Mouse (Mus musculus) liver, adult 2 months (tissue): ENCODE results near the gene Slco2b1. TPM values are rescaled to one million over a fixed set of nuclear protein-coding genes. Genes with fewer than 3 reads are reported as not detected.
"Not testable (repeated sequence)": the region's sequence is repeated elsewhere in the genome, so short reads cannot be mapped to it uniquely, and the experiment has no call there.

Experiments
- DNase-seq: peaks from one replicate; pipeline ENCODE4 v3.0.0-alpha.2; 2011; ENCODE audit warnings: low read depth, low spot score; ENCODE audit errors: extremely low read depth
- H3K27ac ChIP-seq: fragments of 200-500 bp; replicated peaks from 2 replicates; pipeline ENCODE4 v1.5.1; 2012; ENCODE audit warnings: low read depth, mild to moderate bottlenecking, control low read depth, inconsistent platforms, low read length; ENCODE audit not compliant: insufficient read depth
- H3K27me3 ChIP-seq: fragments of 200-500 bp; 2 replicates; pipeline ENCODE4 v1.6.1; 2012; ENCODE audit warnings: mild to moderate bottlenecking, moderate library complexity, low read length, inconsistent platforms; ENCODE audit not compliant: control insufficient read depth, insufficient read depth
- H3K36me3 ChIP-seq: fragments of 200-500 bp; 2 replicates; pipeline ENCODE4 v1.6.1; 2012; ENCODE audit warnings: low read length, inconsistent platforms; ENCODE audit not compliant: control insufficient read depth, insufficient read depth
- H3K4me1 ChIP-seq: fragments of 200-500 bp; 2 replicates; pipeline ENCODE4 v1.6.1; 2011; ENCODE audit warnings: low read length; ENCODE audit not compliant: control insufficient read depth, insufficient read depth
- H3K4me3 ChIP-seq: fragments of 200-500 bp; 2 replicates; pipeline ENCODE4 v1.5.1; 2011; ENCODE audit warnings: low read depth, mild to moderate bottlenecking, control low read depth, low read length, moderate library complexity; ENCODE audit not compliant: insufficient read depth
- H3K79me2 ChIP-seq: fragments of 200-500 bp; 2 replicates; pipeline ENCODE4 v1.6.1; 2012; ENCODE audit warnings: inconsistent platforms, mild to moderate bottlenecking, low read length, moderate library complexity; ENCODE audit not compliant: control insufficient read depth, insufficient read depth
- H3K9ac ChIP-seq: fragments of 200-500 bp; 2 replicates; pipeline ENCODE4 v1.6.1; 2012; ENCODE audit warnings: low read depth, mild to moderate bottlenecking, control low read depth, inconsistent platforms, low read length
- CTCF ChIP-seq: fragments of 200-500 bp; IDR thresholded peaks from 2 replicates; pipeline ENCODE4 v1.5.1; 2011; ENCODE audit warnings: low read depth, low read length, control low read depth
- POLR2A ChIP-seq: fragments of 200-500 bp; IDR thresholded peaks from 2 replicates; pipeline ENCODE4 v1.6.1; 2011; ENCODE audit warnings: low read length, control low read depth; ENCODE audit not compliant: insufficient read depth; ENCODE audit errors: extremely low read depth
- WGBS: fragments of 180-500 bp; shearing (Covaris S2); methylation state at CpG from one replicate; pipeline ENCODE4 v1.1.7; 2018; 5-methylcytosine and 5-hydroxymethylcytosine counted together
- polyA plus RNA-seq: library from polyadenylated mRNA; depleted of rRNA; stranded (reverse); fragments of >200 nt; gene quantifications from 2 replicates; pipeline ENCODE4 v1.2.3, GENCODE M21; 2012
- total RNA-seq: library from RNA; depleted of rRNA; stranded (reverse); fragments of >200 nt; gene quantifications from 2 replicates; pipeline ENCODE4 v1.2.3, GENCODE M21; 2014

Gene Slco2b1
- total and polyA plus RNA-seq, 2 experiments, result 107 to 134 TPM

DNA sequence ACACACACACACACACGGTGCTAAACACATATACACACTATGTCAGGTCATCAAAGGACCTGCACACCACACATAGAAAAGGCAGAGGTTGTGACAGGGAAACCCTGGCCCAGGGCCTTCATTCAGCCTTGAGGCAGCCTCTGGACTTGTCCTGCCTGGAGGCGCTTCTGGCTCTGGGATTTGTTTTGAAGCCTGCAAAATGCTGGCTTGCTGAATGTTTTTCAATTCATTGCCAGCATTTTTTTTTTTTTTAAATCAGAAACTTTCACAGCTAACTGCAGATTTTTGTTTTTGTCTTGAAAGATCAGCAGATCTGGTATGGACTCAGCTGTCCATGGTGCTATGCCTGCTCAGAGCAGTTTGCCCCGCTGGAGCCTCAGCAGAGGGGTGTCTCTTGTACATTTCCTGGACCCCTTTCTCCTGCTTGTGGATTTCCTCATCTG lies 11.4 kb downstream of the Slco2b1 start:
- 47% methylated on average over 3 of the region's 3 CpGs for WGBS
- H3K4me3 ChIP-seq, result no peak overlapping the region
- DNase-seq, result peak; percentile 65
- H3K9ac ChIP-seq, result no peak overlapping the region
- peak overlapping the region; percentile 14; the same call in 1 of the 2 replicates for H3K27ac ChIP-seq
- no peaks in the 10 kb centered on the region for H3K79me2 ChIP-seq
- no peak for TF ChIP-seq CTCF
- TF ChIP-seq POLR2A, result no peak
- H3K4me1 ChIP-seq, result peaks cover 20% of the 10 kb centered on the region; the same call in 1 of the 2 replicates
- H3K36me3 ChIP-seq, result no peaks in the 10 kb centered on the region
- no peaks in the 10 kb centered on the region for H3K27me3 ChIP-seq

GRCm38 (mm10) chr7:99699106-99699505 lies 12.0 kb downstream of the Slco2b1 start:
- Histone ChIP-seq H3K79me2 (no peaks in the 10 kb centered on the region), H3K4me1 (peaks cover 22% of the 10 kb centered on the region; the same call in 1 of the 2 replicates), H3K4me3 (no peak overlapping the region), H3K27ac (no peak overlapping the region), H3K9ac (no peak overlapping the region), H3K36me3 (no peaks in the 10 kb centered on the region), H3K27me3 (no peaks in the 10 kb centered on the region)
- DNase-seq, result no peak
- WGBS, result 80% methylated on average over 3 of the region's 3 CpGs
- TF ChIP-seq CTCF, result no peak
- TF ChIP-seq POLR2A, result no peak

GRCm38 (mm10) chr7:99698576-99698975 lies 12.6 kb downstream of the Slco2b1 start:
- 84% methylated on average over 3 of the region's 3 CpGs for WGBS
- Histone ChIP-seq H3K27ac (no peak overlapping the region), H3K4me1 (peaks cover 22% of the 10 kb centered on the region; the same call in 1 of the 2 replicates), H3K27me3 (no peaks in the 10 kb centered on the region), H3K79me2 (no peaks in the 10 kb centered on the region), H3K36me3 (no peaks in the 10 kb centered on the region), H3K9ac (no peak overlapping the region), H3K4me3 (no peak overlapping the region)
- TF ChIP-seq POLR2A (no peak), CTCF (no peak)
- no peak for DNase-seq

DNA sequence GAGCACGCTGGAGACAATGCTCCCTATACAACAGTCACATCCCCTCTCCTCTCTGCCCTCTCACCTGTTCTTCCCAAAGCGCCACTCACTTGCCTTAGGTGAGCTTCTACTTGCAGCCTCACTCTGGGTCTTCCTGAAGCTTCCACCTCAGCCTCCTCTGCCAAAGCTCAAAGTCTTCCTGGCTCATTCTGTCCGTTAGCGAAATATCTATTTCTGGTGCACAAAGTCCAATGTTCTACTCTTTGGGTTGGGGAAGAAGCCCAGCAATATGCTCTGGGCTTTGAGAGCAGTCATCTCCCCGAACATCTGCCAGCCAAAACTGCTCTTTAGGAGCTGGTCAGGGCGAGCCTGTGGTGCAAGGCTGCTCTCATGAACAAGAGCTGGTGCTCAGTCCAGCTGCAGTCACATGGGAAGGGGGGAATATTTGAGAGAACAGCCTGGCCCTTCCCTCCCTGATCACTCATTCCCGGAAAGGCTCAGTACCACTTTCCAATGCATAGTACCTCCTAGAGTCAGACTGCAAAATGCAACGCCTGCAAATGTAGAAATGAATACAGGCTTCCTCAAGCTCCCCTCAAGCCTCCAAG lies 15.6 kb downstream of the Slco2b1 start:
- peaks cover 29% of the 10 kb centered on the region for H3K4me1 ChIP-seq
- WGBS, result 29% methylated on average over 8 of the region's 8 CpGs
- peak overlapping the region; percentile 78 for H3K9ac ChIP-seq
- no peaks in the 10 kb centered on the region for H3K79me2 ChIP-seq
- peaks cover 4% of the 10 kb centered on the region; the same call in 1 of the 2 replicates for H3K36me3 ChIP-seq
- peak; percentile 99 for DNase-seq
- TF ChIP-seq CTCF (no peak), POLR2A (peak; percentile 16; the same call in 1 of the 2 replicates)
- no peaks in the 10 kb centered on the region for H3K27me3 ChIP-seq
- peak overlapping the region; percentile 93 for H3K27ac ChIP-seq
- H3K4me3 ChIP-seq, result peak overlapping the region; percentile 48

GRCm38 (mm10) chr7:99694424-99694823 lies 16.7 kb downstream of the Slco2b1 start:
- H3K36me3 ChIP-seq, H3K27me3 ChIP-seq, H3K79me2 ChIP-seq: not testable (repeated sequence)
- Histone ChIP-seq H3K9ac (0 out of 2 replicates have a peak overlapping the region, but pooled peaks have one; percentile 33), H3K4me1 (peaks cover 23% of the 10 kb centered on the region), H3K4me3 (peak overlapping the region; percentile 12; the same call in 1 of the 2 replicates), H3K27ac (peak overlapping the region; percentile 90)
- TF ChIP-seq POLR2A, result 0 out of 2 replicates have a peak, but pooled peaks have one; percentile 30
- WGBS, result 26% methylated on average over 5 of the region's 5 CpGs
- peak; percentile 93 for DNase-seq

DNA sequence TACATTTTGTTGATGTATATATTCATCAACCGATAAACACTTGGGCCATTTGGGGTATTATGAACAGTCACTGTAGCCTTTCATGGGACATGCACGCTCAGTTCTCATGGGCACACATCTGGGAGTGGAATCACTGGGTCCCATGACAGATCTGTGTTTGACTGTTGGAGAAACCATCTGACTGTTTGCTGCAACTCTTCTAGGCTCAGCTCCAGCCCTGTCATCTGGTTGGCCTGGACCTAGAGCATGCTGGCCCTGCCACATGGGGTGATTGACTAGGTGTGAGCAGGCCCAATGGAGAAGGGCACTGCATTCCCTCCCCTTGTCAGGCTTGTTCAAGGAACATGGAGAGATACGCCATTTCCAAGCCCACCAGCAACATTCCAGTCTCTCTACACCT lies 17.2 kb downstream of the Slco2b1 start:
- 47% methylated on average over 3 of the region's 3 CpGs for WGBS
- H3K9ac ChIP-seq, result 0 out of 2 replicates have a peak overlapping the region, but pooled peaks have one; percentile 33
- H3K4me1 ChIP-seq, result peaks cover 19% of the 10 kb centered on the region
- peak overlapping the region; percentile 12; the same call in 1 of the 2 replicates for H3K4me3 ChIP-seq
- DNase-seq, result peak; percentile 93
- H3K27me3 ChIP-seq, result no peaks in the 10 kb centered on the region
- no peaks in the 10 kb centered on the region for H3K79me2 ChIP-seq
- peak overlapping the region; percentile 90 for H3K27ac ChIP-seq
- H3K36me3 ChIP-seq, result peaks cover 12% of the 10 kb centered on the region; the same call in 1 of the 2 replicates
- TF ChIP-seq POLR2A, result no peak
- no peak for TF ChIP-seq CTCF
